Mouse (Mus musculus) adrenal gland, postnatal 36 days (tissue): ENCODE results near the gene Gsc2. TPM values are rescaled to one million over a fixed set of nuclear protein-coding genes. Genes with fewer than 3 reads are reported as not detected.

ENCODE experiments used
- total RNA-seq, 2 experiments: library from RNA; stranded (reverse); gene quantifications; 2 replicates each; pipeline ENCODE4 v1.2.3; 2021

The Gsc2 gene
- total RNA-seq, 2 experiments from 2014 or later: not detected

Other genes with a start within 250 kb of the Gsc2 start
- 10 to 100 TPM; 52.9 to 60.5 TPM for gene Med15, start 182.2 kb downstream of the Gsc2 start, total RNA-seq
- 10 to 100 TPM; 38.3 to 43.1 TPM for gene Klhl22, start 155.4 kb downstream of the Gsc2 start, total RNA-seq
- gene Scarf2, start 117.8 kb downstream of the Gsc2 start, total RNA-seq: 10 to 100 TPM in 1 of 2 experiments, 1 to 10 TPM in 1; 8.6 to 11.6 TPM
- gene B830017H08Rik, start 81.9 kb downstream of the Gsc2 start, total RNA-seq: not detected
- gene Car15, start 76.7 kb downstream of the Gsc2 start, total RNA-seq: 1 to 10 TPM; 1.7 to 2.3 TPM
- under 1 TPM; 0.20 to 0.40 TPM for gene Gm20518, start 23.4 kb downstream of the Gsc2 start, total RNA-seq
- under 1 TPM; 0.10 to 0.13 TPM for gene Tssk1, start 20.8 kb downstream of the Gsc2 start, total RNA-seq
- gene Dgcr2, start 16.5 kb downstream of the Gsc2 start, total RNA-seq: 10 to 100 TPM; 61.7 to 67.5 TPM
- not detected for gene Tssk2, start 16.4 kb downstream of the Gsc2 start, total RNA-seq
- gene Ess2, start 3.7 kb downstream of the Gsc2 start, total RNA-seq: 10 to 100 TPM; 13.9 to 16.7 TPM
- gene Slc25a1, start 13.2 kb upstream of the Gsc2 start, total RNA-seq: 100 to 1,000 TPM; 365 to 608 TPM
- not detected for gene Vpreb2, start 65.4 kb upstream of the Gsc2 start, total RNA-seq
- gene Dgcr6, start 137.8 kb upstream of the Gsc2 start, total RNA-seq: 10 to 100 TPM; 55.4 to 85.3 TPM
- gene Prodh, start 175.1 kb upstream of the Gsc2 start, total RNA-seq: 10 to 100 TPM; 13.1 to 47.7 TPM
- under 1 TPM in 1 of 2 experiments, not detected in 1; 0.20 TPM for gene Rtn4r, start 212.6 kb upstream of the Gsc2 start, total RNA-seq